Mouse (Mus musculus): ENCODE measurements around the gene Gchfr.

The Gchfr gene

GRCm38 (mm10) chr2:119173991-119174651 is 6.5 kb downstream of the Gchfr start, which contains the start of gene Gm14137:
Gm14137 (plus strand) TSS chr2:119174509.
- no peak for DNase-seq (ENCODE audit: low spot score)

GRCm38 (mm10) chr2:119174866-119175265 is 7.3 kb downstream of the Gchfr start:
- no peak for DNase-seq (ENCODE audit: low spot score)

- no peak for DNase-seq (ENCODE audit: low spot score)
These were observed 8.0 kb downstream of the Gchfr start for GRCm38 (mm10) chr2:119175614-119176013.

- DNase-seq (ENCODE audit: low spot score): no peak
These were observed 9.2 kb downstream of the Gchfr start for GRCm38 (mm10) chr2:119176761-119177160.

GRCm38 (mm10) chr2:119177384-119177939 is 9.9 kb downstream of the Gchfr start:
- no peak for DNase-seq (ENCODE audit: low spot score)

GRCm38 (mm10) chr2:119182914-119183313 is 15.3 kb downstream of the Gchfr start:
- DNase-seq (ENCODE audit: low spot score): no peak

GRCm38 (mm10) chr2:119189029-119189710 is 21.6 kb downstream of the Gchfr start:
- DNase-seq (ENCODE audit: low spot score): peak; percentile 81

GRCm38 (mm10) chr2:119190969-119191368 is 23.4 kb downstream of the Gchfr start:
- DNase-seq (ENCODE audit: low spot score): no peak

- DNase-seq (ENCODE audit: low spot score): no peak
These were observed 26.6 kb downstream of the Gchfr start for GRCm38 (mm10) chr2:119194140-119194539.

GRCm38 (mm10) chr2:119196316-119197108 is 28.9 kb downstream of the Gchfr start:
- DNase-seq (ENCODE audit: low spot score): no peak

- no peak for DNase-seq (ENCODE audit: low spot score)
These were observed 29.9 kb downstream of the Gchfr start for GRCm38 (mm10) chr2:119197493-119197892.

- DNase-seq (ENCODE audit: low spot score): no peak
These were observed 30.5 kb downstream of the Gchfr start for GRCm38 (mm10) chr2:119198049-119198448.

- no peak for DNase-seq (ENCODE audit: low spot score)
These were observed 31.4 kb downstream of the Gchfr start for GRCm38 (mm10) chr2:119198934-119199333.

GRCm38 (mm10) chr2:119202914-119203453 is 35.4 kb downstream of the Gchfr start:
- no peak for DNase-seq (ENCODE audit: low spot score)

- DNase-seq (ENCODE audit: low spot score): no peak
These were observed 36.4 kb downstream of the Gchfr start for GRCm38 (mm10) chr2:119203871-119204460.

- DNase-seq (ENCODE audit: low spot score): no peak
These were observed 40.4 kb downstream of the Gchfr start for GRCm38 (mm10) chr2:119207961-119208343.

- peak; percentile 97 for DNase-seq (ENCODE audit: low spot score)
These were observed 41.0 kb downstream of the Gchfr start, which contains the start of the genes Zfyve19 and Dnajc17 for GRCm38 (mm10) chr2:119208344-119209175. Zfyve19 (plus strand) TSS chr2:119208617. Dnajc17 (minus strand) TSS chr2:119208795.

GRCm38 (mm10) chr2:119209176-119209507 is 41.6 kb downstream of the Gchfr start:
- no peak for DNase-seq (ENCODE audit: low spot score)

Measured in layer of hippocampus, adult 11-12 months (tissue).